Mouse (Mus musculus) Muller cell, postnatal 12 days (primary cell): ENCODE measurements at regions not wholly inside any gene's neighbourhood (a gene's known extent, or its start where the extent isn't known, plus 50 kb on each side); places are given as distances from the start of the nearest gene placed in this dataset.
A peak's percentile ranks its signal among the peaks of the same experiment; 100 is the strongest.

Source experiments
- DNase-seq: peaks from one replicate; pipeline ENCODE4 v3.0.0-alpha.2; 2015; ENCODE audit errors: inconsistent ontology term

- DNase-seq = no peak
These were observed 86.4 kb downstream of the Anapc4 start for GRCm38 (mm10) chr5:52920251-52920650.

DNA sequence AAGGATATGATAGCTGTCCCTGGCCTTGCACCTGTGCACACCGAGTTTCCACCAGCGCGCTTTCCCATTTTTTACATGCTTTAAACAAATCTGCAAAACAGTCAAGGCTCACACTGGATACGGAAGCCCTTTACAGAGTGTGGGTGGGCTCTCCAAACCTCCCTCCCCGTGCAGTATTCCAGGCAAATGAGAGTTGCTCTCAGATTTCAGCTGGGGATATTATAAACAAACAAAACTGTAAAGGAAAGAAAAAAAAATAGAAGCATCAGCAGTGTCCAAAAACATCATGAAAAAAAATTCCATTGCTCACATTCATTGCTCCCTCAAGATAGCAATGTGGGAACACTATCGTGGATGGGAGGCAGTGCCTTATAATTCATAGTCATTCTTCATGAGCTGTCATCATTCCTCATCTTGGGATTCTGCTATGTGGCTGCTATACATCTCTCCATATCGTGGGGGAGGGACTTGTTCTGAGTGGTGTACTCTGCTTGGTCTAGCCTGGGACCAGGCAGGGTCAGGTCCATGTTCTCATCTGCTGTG is 87.0 kb downstream of the Anapc4 start:
- DNase-seq = no peak

DNA sequence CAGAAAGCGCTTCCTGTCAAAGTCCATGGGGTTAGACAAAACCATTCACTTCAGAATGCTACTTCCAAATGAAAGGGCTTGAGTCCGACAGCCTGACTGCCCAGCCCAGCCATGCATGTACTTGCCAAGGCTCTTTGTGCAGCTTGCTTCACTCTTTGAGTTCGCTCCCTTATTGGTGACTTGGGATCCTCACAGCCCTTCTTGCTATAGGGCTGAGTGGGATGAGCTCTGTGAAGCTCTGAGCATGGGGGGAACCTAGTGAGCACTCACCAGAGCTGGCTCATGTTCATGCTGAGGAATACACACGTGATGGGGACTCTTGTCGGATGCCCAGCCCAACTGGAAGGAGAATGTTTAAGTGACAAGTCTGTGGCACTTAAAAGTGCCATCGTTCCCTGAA is 91.2 kb downstream of the Anapc4 start:
- no peak for DNase-seq

DNA sequence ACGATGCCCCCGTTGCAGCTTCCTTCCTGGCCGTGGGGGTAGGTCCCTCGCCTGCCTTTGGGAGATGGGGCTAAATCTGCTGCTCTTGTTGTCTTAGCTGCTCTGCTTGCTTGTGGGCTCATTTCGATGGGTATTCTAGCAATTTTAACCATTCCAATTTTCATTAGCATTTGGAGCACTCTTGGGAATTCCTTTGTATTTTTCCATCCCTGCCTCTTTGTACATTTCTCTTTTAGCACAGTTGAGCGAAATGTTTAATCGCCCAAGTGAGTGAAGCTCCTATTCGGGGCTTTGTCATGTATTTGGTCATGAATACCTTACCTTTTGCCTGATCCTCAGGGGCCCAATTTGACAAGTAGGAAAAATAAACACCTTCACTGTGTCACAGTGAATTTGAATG is 95.9 kb downstream of the Anapc4 start:
- DNase-seq = no peak

DNA sequence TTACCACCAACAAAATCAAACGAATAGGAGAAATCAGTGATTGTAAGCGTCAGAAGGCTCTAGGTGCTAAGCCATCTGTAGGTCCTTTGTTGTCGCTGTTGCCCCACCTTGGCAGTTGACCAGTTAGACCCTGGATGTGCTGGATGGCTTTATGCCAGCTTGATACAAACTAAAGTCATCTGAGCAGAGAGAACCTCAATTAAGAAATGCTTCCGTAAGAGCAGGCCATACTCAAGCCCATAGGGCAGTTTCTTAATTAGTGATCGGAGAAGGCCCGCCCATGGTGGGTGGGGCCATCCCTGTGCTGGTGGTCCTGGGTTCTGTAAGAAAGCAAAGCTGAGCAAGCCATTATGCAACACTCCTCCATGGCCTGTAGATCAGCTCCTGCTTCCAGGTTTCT is 99.5 kb downstream of the Anapc4 start:
- DNase-seq = no peak

DNA sequence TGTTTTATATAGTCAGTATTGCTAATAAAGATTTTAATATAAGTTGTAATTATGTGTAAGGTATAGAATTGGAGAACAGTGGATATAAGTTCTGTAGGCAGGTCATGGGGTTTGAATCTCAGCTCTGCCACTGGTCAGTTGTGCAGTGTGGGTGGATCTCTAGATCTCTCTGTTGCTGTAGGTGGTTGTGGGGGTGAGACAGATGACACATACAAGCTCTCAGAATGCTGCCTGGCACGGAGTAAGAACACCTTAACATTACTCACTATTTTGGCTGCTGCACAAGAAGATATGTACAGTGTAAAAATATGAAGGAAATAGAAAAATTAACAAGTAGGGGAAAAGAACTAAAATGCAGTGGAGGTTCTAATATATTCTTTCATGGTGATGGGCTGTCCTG is 100.3 kb upstream of the Slc34a2 start:
- no peak for DNase-seq

DNA sequence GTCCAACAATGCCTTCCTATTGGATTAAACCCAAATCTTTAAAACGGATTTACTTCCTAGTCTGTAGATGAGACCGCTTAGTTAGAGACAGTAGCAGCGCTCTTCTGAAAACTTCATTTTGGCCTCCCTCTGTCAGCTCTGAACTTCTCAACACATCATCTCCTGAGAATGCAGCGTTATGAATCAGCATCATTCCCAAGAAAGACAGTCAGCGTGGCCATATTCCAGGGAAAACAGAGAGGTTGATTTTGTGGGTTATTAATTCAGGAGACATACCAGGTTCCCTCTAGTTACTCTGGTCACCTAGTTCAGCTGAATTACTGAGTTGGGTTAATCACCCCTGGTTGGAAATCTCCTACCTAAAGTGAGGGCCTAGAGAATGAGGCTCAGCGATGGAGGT is 97.9 kb upstream of the Slc34a2 start:
- DNase-seq = peak; percentile 56

DNA sequence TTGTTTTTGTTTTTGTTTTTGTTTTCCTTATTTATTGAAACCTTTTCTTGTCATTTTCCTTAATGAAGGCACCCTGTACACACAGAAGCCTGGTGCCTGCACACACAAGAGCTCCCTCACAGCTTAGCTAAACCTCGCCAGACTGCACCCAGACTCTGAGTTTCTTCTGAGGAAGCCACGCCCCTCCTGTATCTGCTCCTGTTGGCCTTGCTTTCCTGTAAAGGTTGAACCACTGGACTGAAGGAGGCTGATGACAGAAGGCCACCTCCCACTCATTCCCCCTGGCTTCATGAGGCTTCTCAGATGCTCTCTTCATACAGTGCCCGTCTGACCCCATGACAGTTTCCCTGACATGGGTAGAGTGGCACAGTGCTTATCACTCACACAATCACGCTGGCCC is 97.2 kb upstream of the Slc34a2 start:
- no peak for DNase-seq

- DNase-seq = no peak
These were observed 84.0 kb upstream of the Slc34a2 start for GRCm38 (mm10) chr5:52953875-52954274.

DNA sequence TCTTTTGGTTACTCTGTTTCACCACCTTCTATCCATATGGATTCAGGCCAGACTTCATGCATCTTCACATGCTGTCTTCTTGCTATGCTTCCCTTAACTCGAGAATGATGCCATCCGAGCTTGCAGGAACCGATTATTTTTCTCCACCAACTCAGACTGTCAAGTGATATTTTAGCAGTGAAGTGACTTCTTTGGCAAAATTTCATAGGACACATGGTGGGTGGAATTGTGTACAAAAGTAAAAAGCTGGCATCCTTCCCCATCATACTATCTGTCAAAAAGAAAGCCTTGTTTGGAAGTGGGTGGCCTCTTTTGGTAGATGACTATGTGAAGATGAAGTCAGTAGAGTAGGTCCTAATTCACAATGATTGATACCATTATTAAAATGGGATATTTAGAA is 83.2 kb upstream of the Slc34a2 start:
- no peak for DNase-seq

DNA sequence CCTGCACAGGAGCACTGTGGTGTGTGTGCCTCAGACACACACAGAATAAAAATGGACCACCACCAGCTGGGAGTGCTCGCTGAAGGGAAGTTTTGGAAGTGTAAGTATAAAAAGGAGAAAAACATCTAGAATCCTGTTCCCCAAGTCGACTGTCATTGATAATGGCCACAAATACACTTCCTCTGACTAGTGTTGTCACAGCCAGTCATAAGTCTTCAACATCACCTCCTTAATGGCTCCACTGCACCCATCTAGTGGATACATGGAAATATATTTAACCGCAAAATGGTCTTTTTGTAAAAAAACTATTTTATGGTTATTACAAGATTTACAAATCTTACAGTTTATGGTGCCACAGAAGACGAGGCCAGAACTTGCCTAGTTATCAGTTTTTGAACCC is 73.7 kb upstream of the Slc34a2 start:
- no peak for DNase-seq

DNA sequence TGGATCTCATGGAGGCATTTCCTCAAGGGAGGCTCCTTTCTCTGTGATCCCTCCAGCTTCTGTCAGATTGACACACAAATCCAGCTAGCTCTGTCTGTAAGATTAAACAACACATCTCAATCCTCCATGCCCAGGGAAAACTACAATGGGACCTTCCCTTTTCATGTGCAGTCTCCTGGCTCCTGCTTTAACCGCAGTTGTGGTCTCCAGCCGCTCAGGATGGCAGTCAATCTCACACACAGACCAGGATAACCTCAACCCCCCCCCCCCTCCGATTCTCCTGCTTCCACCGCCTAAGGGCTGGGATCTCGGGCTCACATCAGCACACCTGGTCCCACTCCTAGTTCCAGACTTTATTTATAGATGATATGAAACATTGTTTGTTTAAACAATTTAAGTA is 66.1 kb upstream of the Slc34a2 start:
- no peak for DNase-seq

GRCm38 (mm10) chr5:52973003-52973402 is 64.9 kb upstream of the Slc34a2 start:
- DNase-seq = no peak

- DNase-seq = no peak
These were observed 62.3 kb upstream of the Slc34a2 start for GRCm38 (mm10) chr5:52975557-52976088.

GRCm38 (mm10) chr5:52977826-52978687 is 59.8 kb upstream of the Slc34a2 start:
- no peak for DNase-seq

DNA sequence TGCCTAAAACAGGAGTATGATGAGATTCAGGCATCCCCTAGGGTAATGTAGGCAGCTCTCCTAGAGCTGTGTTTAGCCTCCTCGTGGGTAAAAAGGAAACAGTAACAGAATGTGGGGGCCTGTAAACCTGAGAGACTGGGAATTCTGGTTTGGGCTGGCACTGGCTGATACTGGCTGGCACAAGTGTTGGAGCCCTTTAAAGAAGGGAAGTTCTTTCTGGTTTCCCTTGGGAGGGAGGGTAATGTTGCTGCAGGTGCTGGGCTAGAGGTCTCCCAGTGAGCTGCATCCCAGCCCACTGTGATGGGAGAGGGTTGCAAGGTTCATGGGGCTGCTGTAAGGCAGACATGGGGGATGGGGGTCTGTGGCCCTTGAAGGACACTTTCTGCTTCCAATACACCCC is 58.4 kb upstream of the Slc34a2 start:
- DNase-seq = no peak

GRCm38 (mm10) chr5:52982056-52982455 is 55.8 kb upstream of the Slc34a2 start:
- no peak for DNase-seq

- no peak for DNase-seq
These were observed 55.1 kb upstream of the Slc34a2 start for GRCm38 (mm10) chr5:52982741-52983140.
